Mouse (Mus musculus): ENCODE data around the gene Gm13276. TPM values are rescaled to one million over a fixed set of nuclear protein-coding genes. Genes with fewer than 3 reads are reported as not detected.

Gene Gm13276
- not detected for total RNA-seq (2023)

GRCm38 (mm10) chr4:88785409-88785808 lies at the start of gene Gm13276:
Gene Gm13276, plus strand, starts transcription at chr4:88785709.

GRCm38 (mm10) chr4:88754818-88755340 lies 30.6 kb upstream of the Gm13276 start, which contains the start of gene Gm13271:
Gene Gm13271, plus strand, starts transcription at chr4:88754868.

GRCm38 (mm10) chr4:88759610-88760268 lies 25.8 kb upstream of the Gm13276 start, which contains the start of gene Gm13283:
Gene Gm13283, plus strand, starts transcription at chr4:88760119.

DNA sequence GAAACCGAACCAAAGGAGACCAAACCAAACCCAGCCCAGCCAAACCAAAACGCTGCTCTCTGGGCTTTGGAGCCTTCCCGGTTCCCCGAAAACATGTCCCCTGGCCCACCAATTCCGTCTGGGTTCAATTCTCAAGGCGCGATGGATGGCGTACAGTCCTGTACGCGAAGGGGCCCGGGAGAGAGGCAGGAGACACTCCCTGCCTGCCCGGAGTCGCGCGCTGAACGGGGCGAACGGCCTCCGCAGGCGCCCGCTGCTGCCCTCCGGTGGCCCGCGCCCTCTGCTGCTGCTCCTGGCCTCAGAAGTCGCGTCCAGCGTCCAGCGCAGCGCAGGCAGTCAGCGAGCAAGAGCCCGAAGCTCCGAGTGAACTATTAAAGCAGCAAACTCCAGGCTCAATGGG lies 12.0 kb upstream of the Gm13276 start, which contains the start of gene Gm13290:
Gm13290 (plus strand) TSS at position 301 of the 400 bp plus-strand sequence.

GRCm38 (mm10) chr4:88776622-88777021 lies 8.9 kb upstream of the Gm13276 start, which contains the start of gene Gm13289:
Gene Gm13289, plus strand, starts transcription at chr4:88776922.

GRCm38 (mm10) chr4:88779550-88779949 lies 6.0 kb upstream of the Gm13276 start, which contains the start of gene Gm13272:
Gene Gm13272, plus strand, starts transcription at chr4:88779850.

GRCm38 (mm10) chr4:88781831-88782230 lies 3.7 kb upstream of the Gm13276 start, which contains the start of gene Ifnz:
Gene Ifnz, plus strand, starts transcription at chr4:88782131.

GRCm38 (mm10) chr4:88788402-88788801 lies 2.9 kb downstream of the Gm13276 start, which contains the start of gene Gm13277:
Gene Gm13277, plus strand, starts transcription at chr4:88788632.

DNA sequence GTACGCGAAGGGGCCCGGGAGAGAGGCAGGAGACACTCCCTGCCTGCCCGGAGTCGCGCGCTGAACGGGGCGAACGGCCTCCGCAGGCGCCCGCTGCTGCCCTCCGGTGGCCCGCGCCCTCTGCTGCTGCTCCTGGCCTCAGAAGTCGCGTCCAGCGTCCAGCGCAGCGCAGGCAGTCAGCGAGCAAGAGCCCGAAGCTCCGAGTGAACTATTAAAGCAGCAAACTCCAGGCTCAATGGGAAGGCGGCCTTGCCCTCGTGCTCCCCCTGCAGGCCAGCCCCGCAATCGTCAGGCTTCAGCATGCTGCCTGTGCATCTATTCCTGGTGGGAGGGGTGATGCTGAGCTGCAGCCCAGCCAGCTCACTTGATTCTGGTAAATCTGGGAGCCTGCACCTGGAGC lies 5.7 kb downstream of the Gm13276 start, which contains the start of gene Gm13278:
Gm13278 (plus strand) TSS at position 301 of the 400 bp plus-strand sequence.

GRCm38 (mm10) chr4:88793936-88794675 lies 8.6 kb downstream of the Gm13276 start, which contains the start of gene Gm13275:
Gene Gm13275, plus strand, starts transcription at chr4:88794487.

DNA sequence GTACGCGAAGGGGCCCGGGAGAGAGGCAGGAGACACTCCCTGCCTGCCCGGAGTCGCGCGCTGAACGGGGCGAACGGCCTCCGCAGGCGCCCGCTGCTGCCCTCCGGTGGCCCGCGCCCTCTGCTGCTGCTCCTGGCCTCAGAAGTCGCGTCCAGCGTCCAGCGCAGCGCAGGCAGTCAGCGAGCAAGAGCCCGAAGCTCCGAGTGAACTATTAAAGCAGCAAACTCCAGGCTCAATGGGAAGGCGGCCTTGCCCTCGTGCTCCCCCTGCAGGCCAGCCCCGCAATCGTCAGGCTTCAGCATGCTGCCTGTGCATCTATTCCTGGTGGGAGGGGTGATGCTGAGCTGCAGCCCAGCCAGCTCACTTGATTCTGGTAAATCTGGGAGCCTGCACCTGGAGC lies 11.6 kb downstream of the Gm13276 start, which contains the start of gene Gm13279:
Gm13279 (plus strand) TSS at position 301 of the 400 bp plus-strand sequence.

DNA sequence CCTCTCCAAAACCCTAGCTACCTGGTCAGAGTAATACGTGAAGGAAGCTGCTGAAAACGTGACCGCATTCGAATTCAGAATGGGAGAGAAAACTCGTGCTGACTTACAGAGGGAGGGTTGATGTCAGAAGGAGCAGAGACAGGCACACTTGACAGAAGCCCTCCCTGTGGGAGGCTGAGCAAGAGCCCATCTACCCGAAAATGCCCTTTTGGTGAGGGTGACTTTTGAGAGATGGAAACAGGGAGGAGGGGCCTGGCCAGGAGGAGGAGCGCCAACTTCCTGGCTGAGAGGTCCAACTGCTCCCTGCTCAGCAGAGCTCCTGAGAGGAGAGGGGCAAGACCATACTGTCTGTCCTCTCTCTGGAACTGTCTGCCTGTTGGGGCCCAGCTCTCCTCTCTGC lies 13.9 kb downstream of the Gm13276 start, which contains the start of gene Gm13285:
Gm13285 (plus strand) TSS at position 301 of the 400 bp plus-strand sequence.

DNA sequence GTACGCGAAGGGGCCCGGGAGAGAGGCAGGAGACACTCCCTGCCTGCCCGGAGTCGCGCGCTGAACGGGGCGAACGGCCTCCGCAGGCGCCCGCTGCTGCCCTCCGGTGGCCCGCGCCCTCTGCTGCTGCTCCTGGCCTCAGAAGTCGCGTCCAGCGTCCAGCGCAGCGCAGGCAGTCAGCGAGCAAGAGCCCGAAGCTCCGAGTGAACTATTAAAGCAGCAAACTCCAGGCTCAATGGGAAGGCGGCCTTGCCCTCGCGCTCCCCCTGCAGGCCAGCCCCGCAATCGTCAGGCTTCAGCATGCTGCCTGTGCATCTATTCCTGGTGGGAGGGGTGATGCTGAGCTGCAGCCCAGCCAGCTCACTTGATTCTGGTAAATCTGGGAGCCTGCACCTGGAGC lies 17.4 kb downstream of the Gm13276 start, which contains the start of gene Gm13287:
Gm13287 (plus strand) TSS at position 301 of the 400 bp plus-strand sequence.

DNA sequence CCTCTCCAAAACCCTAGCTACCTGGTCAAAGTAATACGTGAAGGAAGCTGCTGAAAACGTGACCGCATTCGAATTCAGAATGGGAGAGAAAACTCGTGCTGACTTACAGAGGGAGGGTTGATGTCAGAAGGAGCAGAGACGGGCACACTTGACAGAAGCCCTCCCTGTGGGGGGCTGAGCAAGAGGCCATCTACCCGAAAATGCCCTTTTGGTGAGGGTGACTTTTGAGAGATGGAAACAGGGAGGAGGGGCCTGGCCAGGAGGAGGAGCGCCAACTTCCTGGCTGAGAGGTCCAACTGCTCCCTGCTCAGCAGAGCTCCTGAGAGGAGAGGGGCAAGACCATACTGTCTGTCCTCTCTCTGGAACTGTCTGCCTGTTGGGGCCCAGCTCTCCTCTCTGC lies 19.7 kb downstream of the Gm13276 start, which contains the start of gene Gm13288:
Gm13288 (plus strand) TSS at position 301 of the 400 bp plus-strand sequence.

GRCm38 (mm10) chr4:88815928-88816327 lies 30.4 kb downstream of the Gm13276 start, which contains the start of gene Ifna7:
Gene Ifna7, plus strand, starts transcription at chr4:88816228.

DNA sequence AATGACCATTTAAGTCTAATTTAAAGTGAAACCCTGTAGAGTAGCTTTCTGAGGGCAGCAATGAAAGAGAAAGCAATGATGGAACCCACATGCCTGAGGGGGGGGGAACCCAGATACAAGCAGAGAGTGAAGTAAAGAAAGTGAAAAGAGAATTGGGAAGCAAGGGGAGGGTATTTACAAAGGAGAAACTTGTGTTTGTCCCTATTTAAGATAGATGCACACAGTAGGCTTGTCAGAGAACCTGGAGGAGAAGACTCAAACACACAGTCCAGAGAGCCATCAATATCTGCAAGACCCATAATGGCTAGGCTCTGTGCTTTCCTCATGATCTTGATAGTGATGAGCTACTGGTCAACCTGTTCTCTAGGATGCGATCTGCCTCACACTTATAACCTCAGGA lies 34.1 kb downstream of the Gm13276 start, which contains the start of gene Ifna11:
Ifna11 (plus strand) TSS at position 301 of the 400 bp plus-strand sequence.

GRCm38 (mm10) chr4:88827116-88827515 lies 41.6 kb downstream of the Gm13276 start, which contains the start of gene Ifna6:
Gene Ifna6, plus strand, starts transcription at chr4:88827416.

GRCm38 (mm10) chr4:88835225-88835624 lies 49.7 kb downstream of the Gm13276 start, which contains the start of gene Ifna5:
Gene Ifna5, plus strand, starts transcription at chr4:88835525.

Measured in CD8-positive naive resting alpha-beta T cell, adult 57 days (primary cell).